Mouse (Mus musculus) ovary, postnatal 36 days (tissue): ENCODE results near the gene Glrx.
"Not testable (repeated sequence)": the region's sequence is repeated elsewhere in the genome, so short reads cannot be mapped to it uniquely, and the experiment has no call there.

Experiments
- DNase-seq: peaks from one replicate; pipeline ENCODE4 v3.0.0; 2022; ENCODE audit warnings: low spot score, mixed read lengths

Gene Glrx

DNA sequence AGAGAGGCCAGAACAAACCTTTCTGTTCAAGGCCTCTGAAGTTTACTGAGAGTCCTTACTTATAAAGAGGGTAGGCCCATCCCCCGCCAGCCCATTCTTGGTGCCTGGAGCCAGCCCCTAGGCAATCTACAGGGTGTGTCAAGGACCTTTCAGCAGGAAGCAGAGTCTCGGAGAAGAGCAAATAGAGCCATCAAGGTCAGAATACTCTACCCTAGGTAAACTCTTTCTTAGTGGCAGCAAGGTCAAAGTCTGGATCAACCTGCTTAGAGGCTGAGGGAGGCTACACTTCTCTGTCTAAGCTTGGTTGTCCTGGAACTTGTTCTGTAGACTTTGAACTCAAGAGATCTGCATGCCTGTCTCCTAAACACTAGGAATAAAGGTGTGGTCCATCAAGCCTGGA, 4.2 kb upstream of the Glrx start:
- DNase-seq: no peak

GRCm38 (mm10) chr13:75838506-75838905, 1.2 kb upstream of the Glrx start:
- DNase-seq: no peak

DNA sequence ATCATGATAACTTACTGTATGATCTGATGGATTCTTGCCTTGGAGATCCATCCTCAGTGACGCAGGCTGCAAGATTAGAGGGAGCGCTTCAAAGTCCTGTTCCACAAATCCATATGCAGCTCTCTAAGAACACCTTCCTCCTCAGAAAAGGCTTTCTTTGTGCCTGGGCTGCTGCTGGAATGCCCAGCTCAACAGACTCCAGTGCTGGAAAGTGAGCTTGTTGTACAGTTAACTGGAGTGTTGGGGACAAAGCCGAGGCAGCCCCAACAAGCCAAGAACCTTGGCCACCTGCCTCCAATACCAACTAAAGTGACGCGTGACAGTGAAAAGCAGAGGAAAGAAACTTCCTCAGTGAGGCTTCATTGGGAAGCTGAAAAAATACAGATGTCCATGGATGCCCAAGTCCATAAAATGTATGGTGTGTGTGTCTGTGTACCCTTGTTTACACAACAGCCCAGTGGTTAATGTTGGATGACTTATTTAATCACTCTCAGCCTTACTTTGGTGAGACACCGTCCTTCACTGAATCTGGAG, 1.2 kb downstream of the Glrx start:
- DNase-seq: no peak

DNA sequence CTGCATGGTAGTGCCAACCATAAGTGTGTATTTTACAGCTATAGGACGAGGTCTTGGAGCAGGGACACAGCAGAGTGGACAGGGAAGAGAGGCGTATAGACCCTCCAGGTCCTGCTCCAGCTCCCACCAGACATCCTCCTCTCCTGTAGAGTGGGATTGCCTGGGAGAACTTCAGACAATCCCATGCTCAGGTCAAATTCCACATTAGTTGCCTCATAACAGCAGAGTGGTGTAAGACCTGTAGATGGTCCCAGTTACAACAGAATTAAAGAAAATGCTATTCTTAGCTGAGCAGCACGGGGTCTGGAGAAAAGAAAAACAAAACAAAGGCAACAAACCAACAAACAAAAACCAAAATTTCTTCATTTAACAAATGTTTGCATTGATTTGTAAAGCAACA, 2.3 kb downstream of the Glrx start:
- no peak for DNase-seq

DNA sequence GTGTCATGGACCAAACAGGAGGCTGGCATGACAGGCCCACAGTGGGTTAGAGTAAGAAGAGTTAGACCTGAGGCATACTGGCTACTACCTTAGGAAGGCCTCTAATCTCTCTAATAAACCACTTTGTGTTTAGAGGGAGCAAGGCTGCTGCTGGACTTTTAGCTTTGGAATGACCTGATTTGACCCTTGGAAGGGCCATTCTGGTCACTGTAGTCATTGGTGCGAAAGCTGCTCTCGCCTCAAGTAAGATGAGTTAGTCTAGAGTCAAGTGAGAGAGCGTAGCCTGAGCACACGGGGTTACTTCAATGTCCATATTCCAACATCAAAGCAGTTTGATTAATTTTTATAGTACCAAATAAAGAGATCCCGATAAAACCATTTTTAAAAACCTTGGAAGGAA, 3.7 kb downstream of the Glrx start:
- DNase-seq: no peak

GRCm38 (mm10) chr13:75843993-75844683, 4.5 kb downstream of the Glrx start:
- DNase-seq: no peak

- no peak for DNase-seq
Measured at GRCm38 (mm10) chr13:75844833-75845518, 5.3 kb downstream of the Glrx start.

DNA sequence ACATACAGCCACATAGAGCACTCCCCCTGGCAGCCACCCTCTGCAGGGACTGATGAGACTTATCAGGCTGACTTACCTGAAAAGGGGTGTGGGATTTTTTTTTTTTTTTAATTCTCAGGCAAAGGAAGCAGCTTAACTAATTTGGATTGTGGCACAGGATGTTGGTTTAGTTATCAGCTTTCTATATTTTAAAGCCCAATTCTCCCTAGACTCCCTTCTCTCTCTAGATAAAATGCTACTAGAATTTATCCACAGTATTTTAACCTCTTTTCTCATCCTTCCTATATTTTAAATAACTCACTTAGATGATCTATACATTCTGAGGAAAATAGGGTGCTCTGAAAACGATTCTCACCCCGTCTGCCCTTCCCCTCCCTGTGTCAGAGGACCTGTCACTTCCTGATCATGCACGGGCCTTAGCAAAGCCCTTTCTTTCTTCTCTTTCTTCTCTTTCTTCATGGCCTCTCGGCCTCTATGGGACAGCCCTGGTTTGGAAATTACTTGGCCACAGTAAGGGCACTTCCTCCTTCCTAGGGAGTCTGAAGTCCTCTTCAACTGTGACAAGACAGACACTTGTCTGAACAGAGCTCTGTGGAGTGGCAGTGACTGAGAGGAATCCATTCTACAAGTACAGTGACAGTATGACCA, 6.0 kb downstream of the Glrx start:
- DNase-seq: no peak

DNA sequence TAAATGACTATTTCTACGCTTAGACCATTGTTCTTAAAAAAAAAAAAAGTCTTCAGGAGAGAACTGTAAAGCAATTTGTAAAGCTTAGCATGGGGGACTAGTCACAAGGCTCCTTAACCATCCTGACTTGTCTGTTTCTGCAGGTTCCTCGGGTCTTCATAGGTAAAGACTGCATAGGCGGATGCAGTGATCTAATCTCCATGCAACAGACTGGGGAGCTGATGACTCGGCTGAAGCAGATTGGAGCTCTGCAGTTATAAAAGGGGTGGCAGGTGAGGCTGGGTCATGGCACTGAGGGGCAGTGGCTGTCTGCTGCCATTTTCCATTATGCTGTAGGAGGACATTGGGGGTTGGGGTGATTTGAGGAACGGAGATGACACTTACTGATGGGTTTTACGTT, 7.4 kb downstream of the Glrx start:
- DNase-seq: no peak

DNA sequence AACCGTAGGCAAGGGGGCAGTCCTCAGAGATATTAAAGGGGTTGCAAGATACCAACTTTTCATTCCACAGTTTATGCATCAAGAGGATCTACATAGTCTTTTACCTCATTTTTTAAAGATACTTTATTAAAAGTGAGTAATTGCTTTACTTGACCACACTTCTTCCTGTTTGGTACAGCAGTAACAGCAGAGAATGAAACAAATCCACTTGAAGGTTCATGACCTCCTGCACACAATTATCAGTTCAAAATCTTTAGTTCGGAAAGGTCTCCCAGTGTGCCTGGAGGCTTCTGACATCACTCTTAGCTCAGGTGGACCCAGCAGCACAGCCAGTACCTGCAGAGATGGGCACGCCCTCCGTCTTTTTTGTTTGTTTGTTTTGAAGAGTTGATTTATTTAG, 12.4 kb downstream of the Glrx start:
- no peak for DNase-seq

DNA sequence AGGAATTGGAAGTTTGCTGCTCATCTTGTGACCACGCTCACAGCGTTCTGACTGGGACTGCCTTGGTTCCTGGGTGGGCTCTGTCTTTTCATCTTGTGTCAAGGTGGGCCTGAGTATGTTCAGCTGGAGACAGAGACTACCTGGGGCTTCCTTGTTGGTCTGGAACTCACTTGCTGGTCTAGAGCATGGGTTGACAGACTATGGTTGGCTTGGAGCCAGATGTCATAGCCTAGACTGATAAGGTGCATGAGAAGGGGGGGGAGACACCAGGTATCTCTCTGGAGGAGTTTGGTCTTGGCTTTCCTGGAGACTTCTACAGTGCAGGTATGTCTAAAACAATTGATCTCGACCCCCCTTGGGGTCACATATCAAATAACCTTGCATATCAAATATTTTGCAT, 13.4 kb downstream of the Glrx start:
- no peak for DNase-seq

DNA sequence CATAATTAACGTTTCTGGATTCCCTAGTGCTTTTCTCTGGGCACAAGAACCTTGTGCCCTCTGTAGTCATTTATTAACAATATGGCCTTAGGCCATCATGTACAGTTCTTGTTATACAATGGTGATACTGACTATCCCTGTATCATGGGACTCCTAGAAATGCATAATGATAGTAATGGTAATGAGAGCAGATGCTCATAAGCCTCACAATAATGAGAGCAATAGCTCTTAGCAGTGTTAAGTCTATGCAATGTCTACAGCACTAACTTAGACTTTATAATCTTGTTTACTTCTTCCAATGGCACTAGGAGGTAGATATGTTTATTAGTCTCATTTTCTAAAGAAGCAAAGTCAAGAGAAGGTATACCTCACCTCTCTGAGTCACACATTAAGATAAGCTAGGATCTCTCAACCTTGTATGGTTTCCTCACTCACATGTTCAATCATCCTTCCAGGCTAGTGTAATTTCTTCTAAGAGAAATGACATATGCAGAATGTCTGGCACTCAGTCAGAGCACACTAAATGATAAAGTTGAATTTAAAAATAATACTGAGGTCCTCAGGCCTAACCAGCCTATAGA, 19.7 kb downstream of the Glrx start:
- DNase-seq: no peak

DNA sequence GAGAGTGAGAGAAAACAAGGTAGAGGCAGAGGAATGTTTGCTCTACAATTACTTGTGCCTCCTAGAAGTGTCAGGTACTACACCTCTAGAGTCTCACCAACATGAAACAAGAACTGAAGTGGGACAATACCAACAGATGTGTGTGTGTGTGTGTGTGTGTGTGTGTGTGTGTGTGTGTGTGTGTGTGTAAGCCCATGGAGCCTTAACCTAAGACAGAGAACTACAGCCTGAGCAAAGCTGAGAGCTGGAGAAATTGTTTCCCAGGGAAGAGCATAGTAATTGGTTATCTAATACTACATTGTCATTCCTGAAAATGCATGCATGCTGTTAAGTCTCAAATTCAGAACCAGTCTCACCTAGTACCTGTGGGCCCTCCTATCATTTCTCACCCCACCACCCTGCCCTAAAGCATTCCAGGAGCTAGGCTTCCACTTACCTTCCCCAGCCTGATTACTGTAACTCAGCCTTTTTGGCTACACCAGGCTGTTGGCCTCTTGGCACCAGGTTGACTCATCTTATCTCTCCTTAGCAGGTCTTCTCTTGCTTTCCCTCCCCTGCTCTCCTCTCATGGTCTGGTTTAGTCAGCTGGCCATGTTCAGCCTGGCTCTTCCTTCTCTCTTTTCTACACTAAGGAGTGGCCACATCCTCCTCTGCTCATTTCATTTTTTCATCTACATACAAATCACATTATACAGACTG, 26.0 kb downstream of the Glrx start:
- no peak for DNase-seq

DNA sequence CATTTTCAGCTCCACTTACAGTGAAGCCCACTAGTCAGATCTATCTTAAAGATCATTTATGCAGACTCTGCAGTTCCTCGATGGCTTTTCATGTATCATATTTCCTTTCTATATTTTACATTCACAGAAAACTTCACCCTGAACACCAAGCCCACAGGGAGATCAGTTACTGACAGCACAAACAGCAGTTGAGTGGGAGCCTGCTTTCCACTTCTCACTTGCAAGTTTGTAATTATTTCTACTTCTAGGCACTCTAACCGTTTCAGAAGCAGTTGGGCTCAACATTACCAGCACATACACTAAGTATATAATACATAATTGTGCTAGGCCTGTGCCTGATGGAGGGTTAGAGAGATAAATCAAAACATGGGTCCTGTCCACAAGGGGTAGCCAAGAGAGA, 28.2 kb downstream of the Glrx start:
- no peak for DNase-seq

DNA sequence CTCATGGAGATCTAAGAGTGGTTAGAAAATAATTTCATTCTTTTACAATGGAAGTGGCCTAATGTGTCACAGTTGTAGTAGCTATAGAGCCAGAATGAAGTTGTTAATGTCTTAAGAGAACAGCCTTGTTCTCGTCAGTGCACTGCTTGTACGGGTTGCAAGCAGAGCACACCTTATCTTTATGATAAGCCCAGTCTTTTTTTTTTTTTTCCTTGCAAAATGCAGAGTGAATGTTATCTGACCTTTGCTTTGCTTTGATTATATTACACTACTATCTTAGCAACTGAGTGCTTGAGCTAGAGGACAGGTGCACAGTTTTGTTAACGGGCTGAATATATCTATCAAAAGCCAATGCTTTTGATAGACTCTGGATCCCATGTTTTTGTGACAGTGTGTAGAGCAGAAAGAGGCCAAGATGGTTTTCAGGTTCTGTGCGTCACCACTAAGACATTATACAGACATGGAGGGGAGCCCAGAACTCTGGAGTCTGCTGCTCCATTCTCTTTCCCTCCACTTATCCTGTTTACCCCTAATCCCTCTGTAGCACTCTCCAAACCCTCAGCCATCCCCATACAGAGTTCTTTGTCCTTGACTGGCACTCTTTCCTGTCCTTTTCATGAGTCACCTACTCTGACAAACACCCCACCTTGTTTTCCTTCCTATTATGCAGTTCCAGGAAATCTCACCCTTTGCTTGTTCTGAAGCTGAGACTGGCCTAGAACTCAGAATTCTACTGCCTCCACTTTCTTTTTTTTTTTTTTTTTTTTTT, 35.1 kb downstream of the Glrx start:
- no peak for DNase-seq

DNA sequence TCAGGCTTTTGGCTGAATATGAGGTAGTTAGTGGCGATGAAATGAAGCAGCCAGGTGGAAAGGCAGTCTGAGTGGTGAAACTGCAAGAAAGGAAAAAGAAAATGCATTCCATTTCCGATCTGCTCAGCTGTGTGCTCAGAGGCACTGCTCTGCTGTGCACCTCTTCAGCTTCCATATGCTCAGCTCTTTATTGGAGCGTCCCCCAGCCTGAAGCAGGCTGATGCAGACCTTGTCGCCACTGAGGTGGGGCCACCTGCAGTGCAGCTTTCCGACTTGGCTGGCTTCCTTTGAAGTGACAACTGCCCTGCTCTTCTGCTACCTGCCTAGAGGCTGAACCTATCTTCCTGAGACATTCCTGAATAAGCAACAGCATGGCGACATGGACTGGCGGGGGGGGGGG, 36.5 kb downstream of the Glrx start:
- not testable (repeated sequence) for DNase-seq

GRCm38 (mm10) chr13:75876592-75876991, 36.9 kb downstream of the Glrx start:
- DNase-seq: no peak

GRCm38 (mm10) chr13:75877907-75878306, 38.2 kb downstream of the Glrx start:
- DNase-seq: no peak

GRCm38 (mm10) chr13:75879756-75880155, 40.1 kb downstream of the Glrx start:
- no peak for DNase-seq

GRCm38 (mm10) chr13:75880501-75880900, 40.8 kb downstream of the Glrx start:
- no peak for DNase-seq

GRCm38 (mm10) chr13:75883792-75884191, 44.1 kb downstream of the Glrx start:
- DNase-seq: no peak
